Mouse (Mus musculus) embryonic facial prominence, embryonic 11.5 days (tissue): ENCODE data around the gene Higd1b. TPM values are rescaled to one million over a fixed set of nuclear protein-coding genes. Genes with fewer than 3 reads are reported as not detected.

Experiments
- ATAC-seq: fragments of 200-750 bp; cut with Nextera tagmentation; replicated peaks from 2 replicates; pipeline ENCODE4 v1.8.0; 2017; ENCODE audit warnings: low read depth; ENCODE audit not compliant: insufficient number of reproducible peaks, low FRiP score, low TSS enrichment
- DNase-seq: peaks from one replicate; pipeline ENCODE4 v3.0.0-alpha.2; 2015; ENCODE audit warnings: low spot score
- H3K27ac ChIP-seq: fragments of 300-500 bp; sonication (generic); replicated peaks from 2 replicates; pipeline ENCODE4 v1.5.1; 2014; ENCODE audit warnings: mild to moderate bottlenecking, low read depth, low read length, control low read depth
- H3K27me3 ChIP-seq: fragments of 300-500 bp; sonication (generic); 2 replicates; pipeline ENCODE4 v1.6.1; 2014; ENCODE audit warnings: mild to moderate bottlenecking, low read length, moderate library complexity, mixed read lengths; ENCODE audit not compliant: control insufficient read depth, insufficient read depth
- H3K36me3 ChIP-seq: fragments of 300-500 bp; sonication (generic); replicated peaks from 2 replicates; pipeline ENCODE4 v1.6.1; 2014; ENCODE audit warnings: low read depth, mild to moderate bottlenecking, low read length, moderate library complexity, mixed read lengths; ENCODE audit not compliant: control insufficient read depth, insufficient read depth
- H3K4me1 ChIP-seq: fragments of 300-500 bp; sonication (generic); 2 replicates; pipeline ENCODE4 v1.6.1; 2014; ENCODE audit warnings: low read length, mixed read lengths; ENCODE audit not compliant: control insufficient read depth, insufficient read depth
- H3K4me2 ChIP-seq: fragments of 300-500 bp; sonication (generic); 2 replicates; pipeline ENCODE4 v1.6.1; 2014; ENCODE audit warnings: low read depth, mild to moderate bottlenecking, control low read depth, low read length, moderate library complexity
- H3K4me3 ChIP-seq: fragments of 300-500 bp; sonication (generic); 2 replicates; pipeline ENCODE4 v1.5.1; 2014; ENCODE audit warnings: low read depth, low read length, control low read depth
- H3K9ac ChIP-seq: fragments of 300-500 bp; sonication (generic); replicated peaks from 2 replicates; pipeline ENCODE4 v1.6.1; 2014; ENCODE audit warnings: mild to moderate bottlenecking, control low read depth, low read length
- H3K9me3 ChIP-seq: fragments of 300-500 bp; sonication (generic); replicated peaks from 2 replicates; pipeline ENCODE4 v1.6.1; 2016; ENCODE audit warnings: mild to moderate bottlenecking, low read length, inconsistent platforms, mixed read lengths; ENCODE audit not compliant: control insufficient read depth
- whole genome bisulfite sequencing: fragments of 180-500 bp; shearing (Covaris S2); extraction: QIAGEN DNeasy Blood & Tissue Kit; methylation state at CpG from one replicate; pipeline ENCODE4 v1.1.7; 2014; 5-methylcytosine and 5-hydroxymethylcytosine counted together
- polyA plus RNA-seq: library from polyadenylated mRNA; unstranded; fragments of >200 nt; fragmentation: Nextera tagmentation; extraction: Ambion mirVana; gene quantifications from 2 replicates; pipeline ENCODE4 v1.2.1, GENCODE M21; 2014

Gene Higd1b
- not detected in 2 replicates for polyA plus RNA-seq

- WGBS = 86% methylated on average over 4 of the region's 4 CpGs
- DNase-seq (no peak), ATAC-seq (no peak)
- Histone ChIP-seq H3K4me1 (no peaks in the 10 kb centered on the region), H3K36me3 (peaks cover 9% of the 10 kb centered on the region), H3K27me3 (no peaks in the 10 kb centered on the region), H3K9me3 (no peaks in the 10 kb centered on the region), H3K4me2 (no peak within 1 kb of the TSS), H3K27ac (no peak within 1 kb of the TSS), H3K9ac (no peak within 1 kb of the TSS), H3K4me3 (no peak within 1 kb of the TSS)
Observed at GRCm38 (mm10) chr11:102835549-102835948, at the start of gene Higd1b. TSS of gene Higd1b (plus strand) at chr11:102835849.

- Histone ChIP-seq H3K4me2 (no peak overlapping the region), H3K4me1 (no peaks in the 10 kb centered on the region), H3K27me3 (no peaks in the 10 kb centered on the region), H3K9ac (no peak overlapping the region), H3K9me3 (no peaks in the 10 kb centered on the region), H3K27ac (no peak overlapping the region), H3K36me3 (no peaks in the 10 kb centered on the region), H3K4me3 (no peak overlapping the region)
- DNase-seq (no peak), ATAC-seq (no peak)
- WGBS = 80% methylated on average over 5 of the region's 5 CpGs
Observed at GRCm38 (mm10) chr11:102787688-102788177, 47.9 kb upstream of the Higd1b start.

DNA sequence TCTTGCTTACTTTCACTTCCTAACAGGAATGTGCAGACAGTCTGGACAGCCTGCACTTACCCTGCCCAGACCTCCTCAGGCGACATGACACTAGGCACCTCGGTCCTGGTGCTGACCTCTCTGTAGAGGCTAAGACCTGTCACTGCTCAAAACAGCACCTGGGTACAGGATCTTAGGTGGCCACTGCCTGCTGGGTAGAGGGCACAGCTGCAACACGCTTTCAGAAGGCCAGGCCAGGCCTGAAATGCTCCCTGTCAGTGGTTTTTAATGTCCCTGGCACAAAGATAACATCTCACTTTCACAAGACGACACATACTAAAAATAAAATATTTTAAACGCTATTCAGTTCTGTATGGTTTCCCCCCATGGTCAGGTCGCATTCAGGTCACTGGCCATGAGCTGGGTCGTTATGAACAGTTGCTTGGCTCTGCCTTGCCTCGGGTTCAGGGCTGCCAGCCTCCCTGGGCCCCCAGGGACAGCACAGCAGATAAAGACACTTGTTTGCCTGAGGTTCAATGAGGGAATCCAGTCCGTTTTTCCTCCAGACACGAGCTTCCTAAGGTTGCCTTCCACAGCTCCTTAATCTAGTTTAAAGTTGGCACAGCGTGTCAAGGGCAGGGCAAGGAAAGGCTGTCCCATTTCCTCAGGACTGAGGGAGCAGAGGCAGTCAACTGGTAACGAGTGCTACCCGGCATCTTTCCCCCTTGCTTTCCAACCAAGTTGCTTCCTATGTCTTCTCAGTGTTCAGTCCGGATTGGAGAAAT lies 43.8 kb upstream of the Higd1b start:
- no peak for ATAC-seq
- 62% methylated on average over 14 of the region's 14 CpGs for WGBS
- no peak overlapping the region for H3K27ac ChIP-seq
- H3K36me3 ChIP-seq = no peaks in the 10 kb centered on the region
- no peak overlapping the region for H3K9ac ChIP-seq
- no peaks in the 10 kb centered on the region for H3K9me3 ChIP-seq
- H3K27me3 ChIP-seq = no peaks in the 10 kb centered on the region
- H3K4me3 ChIP-seq = no peak overlapping the region
- no peaks in the 10 kb centered on the region for H3K4me1 ChIP-seq
- no peak overlapping the region for H3K4me2 ChIP-seq
- no peak for DNase-seq

- no peak overlapping the region for H3K9ac ChIP-seq
- no peaks in the 10 kb centered on the region for H3K27me3 ChIP-seq
- H3K9me3 ChIP-seq = no peaks in the 10 kb centered on the region
- ATAC-seq = no peak
- H3K4me1 ChIP-seq = no peaks in the 10 kb centered on the region
- H3K4me2 ChIP-seq = no peak overlapping the region
- no peak overlapping the region for H3K27ac ChIP-seq
- no peaks in the 10 kb centered on the region; the same call in 1 of the 2 replicates for H3K36me3 ChIP-seq
- H3K4me3 ChIP-seq = no peak overlapping the region
- no peak for DNase-seq
- WGBS = 63% methylated on average over 8 of the region's 8 CpGs
Observed at GRCm38 (mm10) chr11:102794157-102794556, 41.5 kb upstream of the Higd1b start.

DNA sequence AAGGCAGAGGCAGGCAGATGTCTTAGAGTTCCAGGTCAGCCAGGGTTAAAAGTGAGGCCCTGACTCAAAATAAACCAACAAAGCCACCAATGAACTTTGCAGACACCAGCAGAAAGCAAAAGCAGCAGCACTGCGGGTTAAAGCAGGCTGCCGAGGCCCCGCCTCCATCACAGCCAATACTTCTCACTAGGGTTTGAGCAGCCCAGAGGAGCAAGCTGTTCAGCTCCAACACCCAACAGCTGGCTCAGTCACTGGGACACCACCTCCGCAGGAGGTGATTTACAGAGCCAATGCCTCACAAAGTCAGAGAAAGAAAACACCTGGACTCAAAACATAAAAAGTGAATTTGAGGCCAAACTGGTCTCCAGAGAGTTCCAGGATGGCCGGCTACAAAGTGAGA lies 32.2 kb upstream of the Higd1b start:
- Histone ChIP-seq H3K27ac (no peak overlapping the region), H3K27me3 (no peaks in the 10 kb centered on the region), H3K36me3 (peaks cover 12% of the 10 kb centered on the region), H3K9me3 (no peaks in the 10 kb centered on the region), H3K9ac (no peak overlapping the region), H3K4me3 (no peak overlapping the region), H3K4me1 (no peaks in the 10 kb centered on the region), H3K4me2 (no peak overlapping the region)
- WGBS = 84% methylated on average over 5 of the region's 5 CpGs
- DNase-seq = no peak
- no peak for ATAC-seq

- H3K4me1 ChIP-seq = no peaks in the 10 kb centered on the region
- no peak overlapping the region for H3K4me3 ChIP-seq
- H3K27ac ChIP-seq = no peak overlapping the region
- H3K9me3 ChIP-seq = no peaks in the 10 kb centered on the region
- DNase-seq (no peak), ATAC-seq (no peak)
- WGBS = 76% methylated on average over 5 of the region's 5 CpGs
- H3K9ac ChIP-seq = no peak overlapping the region
- no peak overlapping the region for H3K4me2 ChIP-seq
- peaks cover 6% of the 10 kb centered on the region for H3K36me3 ChIP-seq
- H3K27me3 ChIP-seq = no peaks in the 10 kb centered on the region
Observed at GRCm38 (mm10) chr11:102808246-102808645, 27.4 kb upstream of the Higd1b start.

DNA sequence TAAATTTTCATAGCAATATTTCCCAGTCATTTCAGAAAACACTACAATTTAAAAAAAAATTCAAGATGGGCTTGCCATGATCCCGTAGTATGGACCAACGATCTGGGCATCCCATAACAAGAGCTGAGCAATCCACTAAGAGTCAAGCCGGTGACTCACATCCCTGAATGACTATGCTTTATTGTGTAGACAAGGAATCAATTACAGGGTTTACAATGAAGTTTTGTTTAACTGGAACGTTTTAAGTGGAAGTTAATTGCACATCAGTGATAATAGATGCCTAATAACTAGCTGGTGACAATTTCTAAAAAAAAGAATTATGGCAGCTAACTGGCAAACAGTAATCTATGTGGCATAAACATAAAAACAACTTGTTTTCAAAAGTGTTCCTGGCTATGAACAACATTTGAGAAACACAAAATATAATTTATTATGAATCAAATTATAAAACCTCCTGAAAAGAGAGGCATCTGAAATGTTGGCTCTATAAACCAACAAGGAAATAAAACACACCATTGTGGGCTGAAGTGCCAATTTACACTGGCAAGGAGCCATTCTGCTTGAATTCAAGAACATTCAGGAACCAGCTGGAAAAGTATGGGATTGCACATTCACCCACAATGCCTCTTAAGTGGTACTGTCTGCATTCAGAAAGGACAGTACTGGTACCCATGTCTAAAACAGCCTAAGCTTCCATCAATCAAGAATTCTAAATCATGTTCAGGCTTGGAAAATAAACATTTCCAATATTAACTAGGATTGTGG lies 24.7 kb upstream of the Higd1b start:
- H3K4me1 ChIP-seq = peaks cover 2% of the 10 kb centered on the region; the same call in 1 of the 2 replicates
- DNase-seq = no peak
- H3K4me2 ChIP-seq = no peak overlapping the region
- no peaks in the 10 kb centered on the region for H3K27me3 ChIP-seq
- H3K4me3 ChIP-seq = no peak overlapping the region
- 52% methylated on average over 4 of the region's 4 CpGs for WGBS
- H3K27ac ChIP-seq = no peak overlapping the region
- H3K9me3 ChIP-seq = no peaks in the 10 kb centered on the region
- no peak for ATAC-seq
- no peak overlapping the region for H3K9ac ChIP-seq
- H3K36me3 ChIP-seq = no peaks in the 10 kb centered on the region; the same call in 1 of the 2 replicates

- Histone ChIP-seq H3K36me3 (no peaks in the 10 kb centered on the region; the same call in 1 of the 2 replicates), H3K9ac (no peak overlapping the region), H3K9me3 (no peaks in the 10 kb centered on the region), H3K27me3 (no peaks in the 10 kb centered on the region), H3K4me1 (peaks cover 2% of the 10 kb centered on the region), H3K4me3 (no peak overlapping the region), H3K4me2 (no peak overlapping the region), H3K27ac (no peak overlapping the region)
- ATAC-seq (no peak), DNase-seq (no peak)
Observed at GRCm38 (mm10) chr11:102814881-102815280, 20.8 kb upstream of the Higd1b start.
